Mouse (Mus musculus): ENCODE data around the gene Jazf1. TPM values are rescaled to one million over a fixed set of nuclear protein-coding genes. Genes with fewer than 3 reads are reported as not detected.

The Jazf1 gene
- polyA plus RNA-seq, 1 experiment from 2014 or later = 6.1 TPM

- H3K4me1 ChIP-seq (replicated peaks) = no peaks in the 10 kb centered on the region
- H3K27me3 ChIP-seq (ENCODE audit: insufficient read depth, poor library complexity, severe bottlenecking) = no peaks in the 10 kb centered on the region
Observed at GRCm38 (mm10) chr6:52779546-52779945, 288.9 kb downstream of the Jazf1 start.

GRCm38 (mm10) chr6:52778523-52778922 is 289.9 kb downstream of the Jazf1 start:
- Histone ChIP-seq H3K4me3 (no peak overlapping the region), H3K36me3 (no peaks in the 10 kb centered on the region), H3K27me3 (ENCODE audit: insufficient read depth, poor library complexity, severe bottlenecking) (no peaks in the 10 kb centered on the region), H3K27ac (no peak overlapping the region), H3K9me3 (no peaks in the 10 kb centered on the region), H3K4me1 (replicated peaks) (no peaks in the 10 kb centered on the region)
- WGBS = 96% methylated on average over 5 of the region's 5 CpGs
- no peak for DNase-seq (ENCODE audit: low spot score)

More at GRCm38 (mm10) chr6:52779546-52779945, 288.9 kb downstream of the Jazf1 start:
- Histone ChIP-seq H3K36me3 (no peaks in the 10 kb centered on the region), H3K4me3 (no peak overlapping the region), H3K9me3 (no peaks in the 10 kb centered on the region), H3K27ac (no peak overlapping the region)
- 83% methylated on average over 5 of the region's 5 CpGs for WGBS
- DNase-seq (ENCODE audit: low spot score) = no peak

DNA sequence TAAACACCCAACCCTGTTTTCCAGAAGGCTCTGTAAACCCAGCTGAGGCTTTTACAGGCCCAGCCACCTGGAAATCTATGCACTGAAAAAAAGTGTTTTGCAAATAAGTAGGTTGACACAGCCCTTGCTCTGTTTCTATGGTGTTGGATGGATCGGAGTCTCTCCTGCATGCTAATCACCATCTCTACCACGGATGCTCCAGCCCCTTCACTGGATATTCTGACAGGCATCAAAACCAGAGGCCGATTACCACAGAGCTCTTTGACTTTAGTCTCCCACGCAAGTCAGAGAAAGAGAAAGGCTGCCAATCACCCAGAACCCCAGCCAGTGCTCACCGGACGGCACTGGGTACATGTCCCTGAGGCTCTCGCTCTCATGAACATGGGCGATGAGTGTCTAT is 291.4 kb downstream of the Jazf1 start:
- H3K36me3 ChIP-seq = no peaks in the 10 kb centered on the region
- WGBS = 86% methylated on average over 8 of the region's 8 CpGs
- no peaks in the 10 kb centered on the region for H3K9me3 ChIP-seq
- DNase-seq (ENCODE audit: low spot score) = no peak
- no peak overlapping the region for H3K4me3 ChIP-seq
- H3K4me1 ChIP-seq (replicated peaks) = no peaks in the 10 kb centered on the region
- no peak overlapping the region for H3K27ac ChIP-seq
- H3K27me3 ChIP-seq (ENCODE audit: insufficient read depth, poor library complexity, severe bottlenecking) = no peaks in the 10 kb centered on the region

GRCm38 (mm10) chr6:52775956-52776355 is 292.5 kb downstream of the Jazf1 start:
- no peaks in the 10 kb centered on the region for H3K9me3 ChIP-seq
- H3K4me3 ChIP-seq = no peak overlapping the region
- no peaks in the 10 kb centered on the region for H3K4me1 ChIP-seq (replicated peaks)
- no peak for DNase-seq (ENCODE audit: low spot score)
- no peaks in the 10 kb centered on the region for H3K27me3 ChIP-seq (ENCODE audit: insufficient read depth, poor library complexity, severe bottlenecking)
- no peaks in the 10 kb centered on the region for H3K36me3 ChIP-seq
- WGBS = 85% methylated on average over 8 of the region's 8 CpGs
- no peak overlapping the region for H3K27ac ChIP-seq

- no peak for DNase-seq (ENCODE audit: low spot score)
- Histone ChIP-seq H3K4me1 (replicated peaks) (no peaks in the 10 kb centered on the region), H3K4me3 (no peak overlapping the region), H3K36me3 (peaks cover 3% of the 10 kb centered on the region; the same call in 1 of the 2 replicates), H3K9me3 (no peaks in the 10 kb centered on the region), H3K27ac (no peak overlapping the region), H3K27me3 (ENCODE audit: insufficient read depth, poor library complexity, severe bottlenecking) (no peaks in the 10 kb centered on the region)
- 77% methylated on average over 3 of the region's 3 CpGs for WGBS
Observed at GRCm38 (mm10) chr6:52775350-52775749, 293.1 kb downstream of the Jazf1 start.

DNA sequence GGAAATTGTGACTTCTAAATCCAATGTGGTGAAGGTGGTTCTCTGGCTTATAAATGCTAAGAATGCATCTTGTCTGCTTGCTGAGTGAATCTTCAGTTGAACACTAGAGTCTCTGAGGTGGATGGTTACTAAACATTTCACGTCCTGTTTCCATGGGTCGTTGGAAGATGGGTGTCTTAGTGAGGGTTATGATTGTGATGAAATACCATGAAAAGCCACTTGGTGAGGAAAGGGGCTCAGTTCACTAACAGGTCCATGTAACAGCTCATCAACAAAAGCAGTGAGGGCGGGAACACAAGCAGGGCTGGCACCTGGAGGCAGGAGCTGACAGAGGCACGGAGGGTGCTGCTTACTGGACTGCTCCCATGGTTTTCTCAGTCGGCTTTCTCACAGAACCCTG is 295.3 kb downstream of the Jazf1 start:
- WGBS = 90% methylated on average over 5 of the region's 5 CpGs

DNA sequence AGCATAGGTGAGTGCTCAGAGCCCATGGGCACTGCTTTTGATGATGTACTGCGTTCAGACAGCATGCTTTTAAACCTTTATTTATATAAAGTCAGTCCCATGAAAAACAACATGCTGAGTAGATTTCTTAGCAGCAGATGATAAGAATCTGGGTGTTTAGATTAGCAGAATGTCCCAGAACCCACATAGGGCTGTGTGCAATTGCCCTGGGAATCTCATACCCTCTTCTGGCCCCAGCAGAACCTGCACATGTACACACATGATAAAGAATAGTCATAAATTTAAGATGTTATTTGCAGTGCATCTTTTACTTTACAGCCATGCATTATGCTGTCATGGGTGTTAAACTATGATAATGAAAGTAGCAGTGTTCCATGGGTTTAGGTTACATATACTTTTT is 297.6 kb downstream of the Jazf1 start:
- no peak for DNase-seq (ENCODE audit: low spot score)
- no peaks in the 10 kb centered on the region for H3K4me1 ChIP-seq (replicated peaks)
- H3K27ac ChIP-seq = no peak overlapping the region
- H3K9me3 ChIP-seq = no peaks in the 10 kb centered on the region
- H3K36me3 ChIP-seq = peaks cover 39% of the 10 kb centered on the region
- no peaks in the 10 kb centered on the region for H3K27me3 ChIP-seq (ENCODE audit: insufficient read depth, poor library complexity, severe bottlenecking)
- WGBS = 89% methylated on average over 1 of the region's 1 CpGs
- H3K4me3 ChIP-seq = no peak overlapping the region

More for the DNA sequence above, 295.3 kb downstream of the Jazf1 start:
- Histone ChIP-seq H3K4me3 (no peak overlapping the region), H3K4me1 (replicated peaks) (no peaks in the 10 kb centered on the region), H3K27ac (no peak overlapping the region), H3K27me3 (ENCODE audit: insufficient read depth, poor library complexity, severe bottlenecking) (no peaks in the 10 kb centered on the region), H3K36me3 (peaks cover 17% of the 10 kb centered on the region), H3K9me3 (no peaks in the 10 kb centered on the region)
- no peak for DNase-seq (ENCODE audit: low spot score)

- 71% methylated on average over 7 of the region's 7 CpGs for WGBS
- Histone ChIP-seq H3K4me3 (no peak overlapping the region), H3K27me3 (ENCODE audit: insufficient read depth, poor library complexity, severe bottlenecking) (no peaks in the 10 kb centered on the region), H3K36me3 (peaks cover 60% of the 10 kb centered on the region), H3K4me1 (replicated peaks) (no peaks in the 10 kb centered on the region), H3K27ac (no peak overlapping the region), H3K9me3 (no peaks in the 10 kb centered on the region)
- no peak for DNase-seq (ENCODE audit: low spot score)
Observed at GRCm38 (mm10) chr6:52765206-52765605, 303.2 kb downstream of the Jazf1 start.

- DNase-seq (ENCODE audit: low spot score) = no peak
- Histone ChIP-seq H3K36me3 (peaks cover 72% of the 10 kb centered on the region), H3K4me1 (replicated peaks) (no peaks in the 10 kb centered on the region), H3K27me3 (ENCODE audit: insufficient read depth, poor library complexity, severe bottlenecking) (no peaks in the 10 kb centered on the region), H3K27ac (no peak overlapping the region), H3K4me3 (no peak overlapping the region), H3K9me3 (no peaks in the 10 kb centered on the region)
- 94% methylated on average over 5 of the region's 5 CpGs for WGBS
Observed at GRCm38 (mm10) chr6:52752832-52753231, 315.6 kb downstream of the Jazf1 start.

DNA sequence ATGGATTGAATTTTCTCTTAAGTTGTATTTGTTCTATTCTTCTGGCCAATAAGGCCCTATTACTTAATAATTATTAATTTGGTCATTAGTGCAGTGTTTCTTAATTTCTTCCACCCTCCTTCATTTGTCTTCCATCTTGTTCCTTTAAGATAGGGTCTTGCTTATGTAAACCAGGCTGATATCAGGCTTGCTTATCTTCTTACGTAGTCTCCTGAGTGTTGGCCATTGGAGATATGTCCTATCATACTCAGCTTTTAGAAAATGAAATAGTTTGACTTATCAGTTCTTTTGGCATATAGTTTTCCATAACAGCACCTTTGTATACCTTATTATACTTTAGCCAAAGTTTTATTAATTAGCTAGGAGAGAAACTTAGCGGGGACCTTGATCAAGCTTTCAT is 333.8 kb downstream of the Jazf1 start:
- Histone ChIP-seq H3K36me3 (peaks cover 42% of the 10 kb centered on the region), H3K4me3 (no peak overlapping the region), H3K4me1 (replicated peaks) (no peaks in the 10 kb centered on the region), H3K27me3 (ENCODE audit: insufficient read depth, poor library complexity, severe bottlenecking) (no peaks in the 10 kb centered on the region), H3K27ac (no peak overlapping the region), H3K9me3 (no peaks in the 10 kb centered on the region)
- no peak for DNase-seq (ENCODE audit: low spot score)
- 95% methylated on average over 2 of the region's 2 CpGs for WGBS

GRCm38 (mm10) chr6:52730338-52730737 is 338.1 kb downstream of the Jazf1 start:
- H3K4me1 ChIP-seq (replicated peaks) = no peaks in the 10 kb centered on the region
- H3K27ac ChIP-seq = no peak overlapping the region
- H3K9me3 ChIP-seq = no peaks in the 10 kb centered on the region
- WGBS = 92% methylated on average over 4 of the region's 4 CpGs
- no peak for DNase-seq (ENCODE audit: low spot score)
- no peaks in the 10 kb centered on the region for H3K27me3 ChIP-seq (ENCODE audit: insufficient read depth, poor library complexity, severe bottlenecking)
- no peak overlapping the region for H3K4me3 ChIP-seq
- H3K36me3 ChIP-seq = peaks cover 47% of the 10 kb centered on the region

DNA sequence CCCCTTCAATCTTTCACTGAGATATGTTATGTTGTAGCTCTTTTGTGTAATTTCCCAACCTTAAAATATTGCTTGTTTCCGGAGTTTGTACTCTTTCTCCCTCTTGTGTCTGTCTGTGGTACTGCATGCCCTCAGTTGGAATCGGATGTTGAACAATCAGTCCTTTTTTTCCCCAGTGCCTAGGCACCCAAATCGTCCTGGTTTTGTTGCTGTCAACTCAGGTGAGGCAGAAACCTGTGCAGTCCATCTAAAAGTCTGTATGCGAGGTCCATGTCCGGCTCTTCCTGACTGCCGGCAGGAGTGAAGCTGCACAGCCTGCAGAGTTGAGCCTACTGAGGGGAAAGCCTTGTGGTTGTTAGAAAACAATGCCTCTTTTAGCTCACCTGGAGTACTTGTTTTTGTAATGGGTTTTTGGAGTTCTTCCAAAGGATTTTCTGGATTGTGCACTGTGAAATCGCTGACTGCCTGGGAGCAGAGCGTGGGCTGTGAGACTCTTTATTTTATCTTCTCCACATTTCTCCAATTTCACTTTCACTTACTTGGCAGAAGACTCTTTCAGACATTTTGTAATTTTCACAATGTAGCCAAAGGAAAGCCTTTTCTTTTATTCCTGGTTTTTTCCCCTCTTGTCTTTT is 343.5 kb downstream of the Jazf1 start:
- Histone ChIP-seq H3K9me3 (no peaks in the 10 kb centered on the region), H3K36me3 (peaks cover 50% of the 10 kb centered on the region), H3K27me3 (ENCODE audit: insufficient read depth, poor library complexity, severe bottlenecking) (no peaks in the 10 kb centered on the region), H3K27ac (no peak overlapping the region), H3K4me3 (no peak overlapping the region), H3K4me1 (replicated peaks) (no peaks in the 10 kb centered on the region)
- 65% methylated on average over 8 of the region's 8 CpGs for WGBS
- peak; percentile 46 for DNase-seq (ENCODE audit: low spot score)

Data from hindbrain, embryonic 10.5 days (tissue).